Mouse (Mus musculus) midbrain, embryonic 16.5 days (tissue): ENCODE measurements around the gene Cfl2. TPM values are rescaled to one million over a fixed set of nuclear protein-coding genes. Genes with fewer than 3 reads are reported as not detected.
"Not testable (repeated sequence)": the region's sequence is repeated elsewhere in the genome, so short reads cannot be mapped to it uniquely, and the experiment has no call there.

Experiments
- ATAC-seq: fragments of 200-750 bp; cut with Nextera tagmentation; 2 replicates; pipeline ENCODE4 v1.8.0; 2017; ENCODE audit warnings: moderate TSS enrichment
- H3K27ac ChIP-seq: fragments of 300-500 bp; sonication (generic); 2 replicates; pipeline ENCODE4 v1.5.1; 2014; ENCODE audit warnings: mild to moderate bottlenecking, low read length, mixed read lengths
- H3K27me3 ChIP-seq: fragments of 300-500 bp; sonication (generic); 2 replicates; pipeline ENCODE4 v1.6.1; 2014; ENCODE audit warnings: low read depth, low read length, mixed read lengths; ENCODE audit not compliant: control insufficient read depth, insufficient read depth
- H3K36me3 ChIP-seq: fragments of 300-500 bp; sonication (generic); 2 replicates; pipeline ENCODE4 v1.6.1; 2014; ENCODE audit warnings: mild to moderate bottlenecking, low read length, moderate library complexity, mixed read lengths; ENCODE audit not compliant: control insufficient read depth, insufficient read depth
- H3K4me1 ChIP-seq: fragments of 300-500 bp; sonication (generic); 2 replicates; pipeline ENCODE4 v1.6.1; 2014; ENCODE audit warnings: mild to moderate bottlenecking, low read length, mixed read lengths; ENCODE audit not compliant: control insufficient read depth, insufficient read depth
- H3K4me2 ChIP-seq: fragments of 300-500 bp; sonication (generic); 2 replicates; pipeline ENCODE4 v1.6.1; 2014; ENCODE audit warnings: mild to moderate bottlenecking, low read length, mixed read lengths
- H3K4me3 ChIP-seq: fragments of 300-500 bp; sonication (generic); 2 replicates; pipeline ENCODE4 v1.5.1; 2014; ENCODE audit warnings: low read depth, mild to moderate bottlenecking, low read length, moderate library complexity, mixed read lengths
- H3K9ac ChIP-seq: fragments of 300-500 bp; sonication (generic); 2 replicates; pipeline ENCODE4 v1.6.1; 2014; ENCODE audit warnings: low read depth, low read length, mixed read lengths
- H3K9me3 ChIP-seq: fragments of 300-500 bp; sonication (generic); replicated peaks from 2 replicates; pipeline ENCODE4 v1.6.1; 2014; ENCODE audit warnings: mild to moderate bottlenecking, low read length, mixed read lengths; ENCODE audit not compliant: control insufficient read depth, poor library complexity, severe bottlenecking
- WGBS: fragments of 180-500 bp; shearing (Covaris S2); extraction: QIAGEN DNeasy Blood & Tissue Kit; methylation state at CpG from one replicate; pipeline ENCODE4 v1.1.7; 2014; 5-methylcytosine and 5-hydroxymethylcytosine counted together
- polyA plus RNA-seq: library from polyadenylated mRNA; unstranded; fragments of >200 nt; fragmentation: Nextera tagmentation; extraction: Ambion mirVana; gene quantifications from 2 replicates; pipeline ENCODE4 v1.2.1, GENCODE M21; 2015

Cfl2 gene
- polyA plus RNA-seq, 1 experiment from 2014 or later, result 279 TPM

GRCm38 (mm10) chr12:54834925-54835447, 27.7 kb downstream of the Cfl2 start:
- Histone ChIP-seq H3K9me3 (no peaks in the 10 kb centered on the region), H3K9ac (peak overlapping the region; percentile 46; the same call in 1 of the 2 replicates), H3K27me3 (no peaks in the 10 kb centered on the region), H3K4me3 (peak overlapping the region; percentile 23), H3K27ac (no peak overlapping the region), H3K36me3 (no peaks in the 10 kb centered on the region), H3K4me1 (peaks cover 3% of the 10 kb centered on the region; the same call in 1 of the 2 replicates), H3K4me2 (peak overlapping the region; percentile 48)
- peak; percentile 77 for ATAC-seq
- 14% methylated on average over 11 of the region's 11 CpGs for WGBS

- H3K36me3 ChIP-seq, result no peaks in the 10 kb centered on the region
- no peaks in the 10 kb centered on the region for H3K27me3 ChIP-seq
- no peak overlapping the region for H3K4me2 ChIP-seq
- peaks cover 3% of the 10 kb centered on the region; the same call in 1 of the 2 replicates for H3K4me1 ChIP-seq
- WGBS, result 58% methylated on average over 9 of the region's 9 CpGs
- no peak for ATAC-seq
- no peak overlapping the region for H3K4me3 ChIP-seq
- H3K27ac ChIP-seq, result no peak overlapping the region
- no peaks in the 10 kb centered on the region for H3K9me3 ChIP-seq
- H3K9ac ChIP-seq, result no peak overlapping the region
Measured at GRCm38 (mm10) chr12:54833856-54834399, 28.7 kb downstream of the Cfl2 start.

- H3K9me3 ChIP-seq, ATAC-seq, H3K9ac ChIP-seq, H3K4me2 ChIP-seq, H3K4me1 ChIP-seq, H3K27ac ChIP-seq, H3K4me3 ChIP-seq, H3K27me3 ChIP-seq, H3K36me3 ChIP-seq: not testable (repeated sequence)
- WGBS, result 89% methylated on average over 1 of the region's 1 CpGs
Measured at GRCm38 (mm10) chr12:54831927-54832326, 30.8 kb downstream of the Cfl2 start.

GRCm38 (mm10) chr12:54830574-54830973, 32.1 kb downstream of the Cfl2 start:
- no peaks in the 10 kb centered on the region for H3K9me3 ChIP-seq
- H3K36me3 ChIP-seq, result no peaks in the 10 kb centered on the region
- WGBS, result 14% methylated on average over 6 of the region's 6 CpGs
- no peak overlapping the region for H3K9ac ChIP-seq
- H3K27ac ChIP-seq, result no peak overlapping the region
- H3K27me3 ChIP-seq, result no peaks in the 10 kb centered on the region
- no peak overlapping the region for H3K4me2 ChIP-seq
- peaks cover 3% of the 10 kb centered on the region; the same call in 1 of the 2 replicates for H3K4me1 ChIP-seq
- peak; percentile 93 for ATAC-seq
- H3K4me3 ChIP-seq, result no peak overlapping the region

- 54% methylated on average over 5 of the region's 5 CpGs for WGBS
- Histone ChIP-seq H3K9me3 (no peaks in the 10 kb centered on the region), H3K27ac (no peak overlapping the region)
Measured at GRCm38 (mm10) chr12:54829876-54830275, 32.8 kb downstream of the Cfl2 start.

DNA sequence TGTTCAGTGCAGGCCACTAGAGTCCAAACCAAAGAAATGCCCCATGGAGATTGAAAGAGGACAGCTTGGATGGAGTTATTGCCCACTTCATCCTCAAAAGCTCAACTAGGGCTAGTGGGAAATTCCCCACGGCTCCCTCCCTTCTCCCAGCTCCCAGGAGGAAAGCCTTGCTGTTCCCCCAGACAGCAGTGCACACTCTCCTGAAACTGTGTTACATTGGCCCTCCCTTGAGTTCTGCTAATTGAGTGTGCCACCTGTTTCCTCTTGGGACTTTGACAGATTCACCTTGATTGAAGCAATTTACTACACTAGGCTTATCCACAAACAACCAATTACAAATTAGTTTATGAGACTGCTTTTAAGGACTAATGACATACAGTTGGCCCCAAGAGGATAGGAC, 34.6 kb downstream of the Cfl2 start:
- no peaks in the 10 kb centered on the region for H3K4me1 ChIP-seq
- no peak for ATAC-seq
- H3K9me3 ChIP-seq, result no peaks in the 10 kb centered on the region
- no peak overlapping the region for H3K9ac ChIP-seq
- WGBS, result 86% methylated on average over 1 of the region's 1 CpGs
- no peak overlapping the region for H3K4me3 ChIP-seq
- no peaks in the 10 kb centered on the region for H3K27me3 ChIP-seq
- H3K4me2 ChIP-seq, result no peak overlapping the region
- no peak overlapping the region for H3K27ac ChIP-seq
- H3K36me3 ChIP-seq, result no peaks in the 10 kb centered on the region

More at GRCm38 (mm10) chr12:54829876-54830275, 32.8 kb downstream of the Cfl2 start:
- Histone ChIP-seq H3K27me3 (no peaks in the 10 kb centered on the region), H3K4me3 (no peak overlapping the region), H3K36me3 (no peaks in the 10 kb centered on the region), H3K4me1 (peaks cover 2% of the 10 kb centered on the region; the same call in 1 of the 2 replicates), H3K4me2 (no peak overlapping the region), H3K9ac (no peak overlapping the region)
- ATAC-seq, result no peak

DNA sequence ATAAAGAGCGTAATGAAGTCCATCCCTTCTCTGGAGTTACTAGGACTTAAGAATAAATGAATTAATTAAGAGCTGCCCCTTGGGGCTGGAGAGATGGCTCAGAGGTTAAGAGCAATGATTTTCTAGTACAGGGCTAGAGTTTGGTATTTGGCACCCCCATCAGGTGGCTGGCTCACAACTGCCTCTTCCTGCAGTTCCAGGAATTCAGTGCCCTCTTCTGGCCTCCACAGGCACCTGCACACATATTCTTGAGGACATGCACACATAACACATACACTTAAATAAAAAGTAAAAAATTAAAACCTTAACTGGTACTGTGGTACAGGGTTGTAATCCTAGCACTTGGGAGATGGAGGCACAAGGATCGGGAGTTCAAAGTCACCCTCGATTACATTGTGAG, 37.5 kb downstream of the Cfl2 start:
- Histone ChIP-seq H3K36me3 (no peaks in the 10 kb centered on the region), H3K27me3 (no peaks in the 10 kb centered on the region), H3K9ac (no peak overlapping the region), H3K9me3 (no peaks in the 10 kb centered on the region), H3K4me3 (no peak overlapping the region), H3K4me1 (no peaks in the 10 kb centered on the region), H3K27ac (no peak overlapping the region), H3K4me2 (no peak overlapping the region)
- ATAC-seq, result no peak
- 90% methylated on average over 3 of the region's 3 CpGs for WGBS

- WGBS, result 21% methylated on average over 4 of the region's 4 CpGs
Measured at GRCm38 (mm10) chr12:54822836-54823426, 39.7 kb downstream of the Cfl2 start.

DNA sequence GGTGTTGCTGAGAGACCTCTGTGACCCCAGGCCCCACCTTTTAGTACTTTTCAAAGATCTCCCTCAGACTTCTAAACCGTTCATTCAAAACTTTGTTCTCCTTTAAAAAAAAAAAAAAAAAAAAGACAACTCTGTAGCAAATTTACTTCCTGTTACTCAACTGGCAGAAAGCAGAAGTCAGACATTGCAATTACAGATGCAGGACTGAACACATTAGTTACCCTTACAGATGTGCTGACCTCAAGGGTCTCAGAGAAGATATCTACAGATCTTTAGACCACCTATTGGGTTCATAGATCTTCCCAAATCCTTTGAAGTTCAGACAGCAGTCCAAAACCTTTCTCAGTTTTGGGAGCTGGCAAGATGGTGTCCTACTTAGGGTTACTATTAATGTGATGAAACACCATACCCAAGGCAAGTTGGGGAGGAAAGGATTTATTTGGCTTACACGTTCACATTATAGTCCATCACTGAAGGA, 42.0 kb downstream of the Cfl2 start:
- Histone ChIP-seq H3K27ac (no peak overlapping the region), H3K9me3 (no peaks in the 10 kb centered on the region), H3K4me3 (no peak overlapping the region), H3K4me2 (no peak overlapping the region), H3K36me3 (no peaks in the 10 kb centered on the region), H3K27me3 (no peaks in the 10 kb centered on the region), H3K9ac (no peak overlapping the region), H3K4me1 (no peaks in the 10 kb centered on the region)
- no peak for ATAC-seq
- WGBS, result 35% methylated on average over 2 of the region's 2 CpGs

More at GRCm38 (mm10) chr12:54822836-54823426, 39.7 kb downstream of the Cfl2 start:
- Histone ChIP-seq H3K27me3 (no peaks in the 10 kb centered on the region), H3K4me3 (no peak overlapping the region), H3K4me1 (no peaks in the 10 kb centered on the region), H3K9ac (no peak overlapping the region), H3K27ac (no peak overlapping the region), H3K36me3 (no peaks in the 10 kb centered on the region), H3K9me3 (no peaks in the 10 kb centered on the region), H3K4me2 (no peak overlapping the region)
- ATAC-seq, result 0 out of 2 replicates have a peak, but pooled peaks have one; percentile 42
